Mouse (Mus musculus): ENCODE measurements around the gene Zbtb14. TPM values are rescaled to one million over a fixed set of nuclear protein-coding genes. Genes with fewer than 3 reads are reported as not detected.

Gene Zbtb14
- polyA plus RNA-seq, 1 experiment from 2014 or later, result 19.5 TPM

DNA sequence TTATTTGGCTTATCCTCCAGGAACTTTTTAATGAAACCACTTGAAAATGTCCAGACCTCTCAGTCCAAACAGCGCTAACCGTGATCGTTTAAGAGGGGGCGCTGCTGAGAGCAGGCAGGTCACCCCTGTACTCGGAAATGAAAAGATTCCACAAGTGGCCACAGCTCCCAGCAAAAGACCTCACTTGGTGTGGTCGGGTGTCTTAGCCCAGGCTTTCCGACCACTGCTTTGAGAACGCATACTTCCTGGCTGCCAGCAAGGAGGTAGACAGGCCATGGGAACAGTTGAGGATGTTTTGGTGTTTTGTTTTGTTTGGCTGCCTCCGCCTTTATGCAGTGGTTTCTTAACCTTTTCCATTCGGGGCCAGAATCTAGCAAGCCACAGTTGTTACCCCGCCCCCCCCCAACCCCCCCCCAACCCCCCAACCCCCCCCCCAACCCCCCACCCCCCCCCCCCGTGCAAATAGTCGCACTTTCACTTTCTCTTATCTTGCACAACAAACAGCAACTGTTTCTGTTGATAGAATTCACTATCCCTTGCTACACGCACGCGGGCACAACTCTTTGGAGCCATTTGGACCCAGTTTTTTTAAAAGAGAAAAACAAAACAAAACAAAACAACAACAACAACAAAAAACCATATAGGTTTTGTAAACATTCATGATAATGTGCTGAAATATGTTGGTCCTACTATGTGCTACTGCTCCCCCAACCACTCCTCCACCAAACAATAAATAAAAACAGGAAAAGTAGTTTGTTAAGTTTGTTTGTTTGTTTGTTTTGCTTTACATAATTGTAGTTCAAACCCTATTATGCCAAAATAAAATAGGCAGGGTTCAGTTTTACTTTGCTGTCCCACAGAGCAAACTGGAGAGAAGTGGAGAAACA, 13.5 kb downstream of the Zbtb14 start:
- no peaks in the 10 kb centered on the region for H3K36me3 ChIP-seq (ENCODE audit: control insufficient read depth, insufficient read depth, low read length)
- no peaks in the 10 kb centered on the region for H3K9me3 ChIP-seq (ENCODE audit: control insufficient read depth, low read length)
- peak overlapping the region; percentile 32; the same call in 1 of the 2 replicates for H3K4me3 ChIP-seq (ENCODE audit: low read depth, low read length)
- ATAC-seq (replicated peaks; ENCODE audit: low FRiP score) (peak; percentile 72), DNase-seq (ENCODE audit: low spot score) (no peak)
- 20% methylated on average over 15 of the region's 16 CpGs for WGBS
- peak overlapping the region; percentile 67 for H3K4me2 ChIP-seq
- H3K9ac ChIP-seq (ENCODE audit: low read depth, low read length), result peak overlapping the region; percentile 57
- H3K4me1 ChIP-seq (replicated peaks; ENCODE audit: control insufficient read depth, insufficient read depth, low read length), result peaks cover 9% of the 10 kb centered on the region
- H3K27ac ChIP-seq (ENCODE audit: low read depth, low read length), result peak overlapping the region; percentile 77
- no peaks in the 10 kb centered on the region for H3K27me3 ChIP-seq (replicated peaks; ENCODE audit: control insufficient read depth, insufficient read depth, low read length)

DNA sequence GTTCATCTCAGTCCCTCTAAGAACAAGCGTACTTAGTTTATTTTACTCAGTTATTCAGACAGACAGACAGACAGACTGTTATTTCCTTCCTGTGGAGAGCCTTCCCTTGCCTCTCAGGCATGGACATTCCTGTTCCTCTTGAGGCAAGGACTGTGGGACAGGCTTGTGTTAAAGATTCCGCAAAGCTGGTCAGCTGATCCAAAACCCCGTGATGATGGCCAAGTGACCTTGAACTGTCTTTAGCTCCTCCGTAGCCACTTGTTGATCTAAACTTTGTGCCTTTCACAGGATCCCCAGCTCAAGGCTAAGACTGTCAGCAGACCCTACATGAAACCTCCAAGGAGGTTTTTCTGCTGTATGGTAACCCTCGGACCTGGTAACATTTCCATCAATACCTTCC, 14.3 kb downstream of the Zbtb14 start:
- 52% methylated on average over 5 of the region's 5 CpGs for WGBS
- no peak overlapping the region for H3K4me3 ChIP-seq (ENCODE audit: low read depth, low read length)
- peak overlapping the region; percentile 46 for H3K4me2 ChIP-seq
- H3K9me3 ChIP-seq (ENCODE audit: control insufficient read depth, low read length), result no peaks in the 10 kb centered on the region
- H3K36me3 ChIP-seq (ENCODE audit: control insufficient read depth, insufficient read depth, low read length), result no peaks in the 10 kb centered on the region
- H3K27ac ChIP-seq (ENCODE audit: low read depth, low read length), result no peak overlapping the region
- H3K27me3 ChIP-seq (replicated peaks; ENCODE audit: control insufficient read depth, insufficient read depth, low read length), result no peaks in the 10 kb centered on the region
- H3K9ac ChIP-seq (ENCODE audit: low read depth, low read length), result peak overlapping the region; percentile 31; the same call in 1 of the 2 replicates
- peaks cover 9% of the 10 kb centered on the region for H3K4me1 ChIP-seq (replicated peaks; ENCODE audit: control insufficient read depth, insufficient read depth, low read length)
- no peak for ATAC-seq (replicated peaks; ENCODE audit: low FRiP score)
- no peak for DNase-seq (ENCODE audit: low spot score)

DNA sequence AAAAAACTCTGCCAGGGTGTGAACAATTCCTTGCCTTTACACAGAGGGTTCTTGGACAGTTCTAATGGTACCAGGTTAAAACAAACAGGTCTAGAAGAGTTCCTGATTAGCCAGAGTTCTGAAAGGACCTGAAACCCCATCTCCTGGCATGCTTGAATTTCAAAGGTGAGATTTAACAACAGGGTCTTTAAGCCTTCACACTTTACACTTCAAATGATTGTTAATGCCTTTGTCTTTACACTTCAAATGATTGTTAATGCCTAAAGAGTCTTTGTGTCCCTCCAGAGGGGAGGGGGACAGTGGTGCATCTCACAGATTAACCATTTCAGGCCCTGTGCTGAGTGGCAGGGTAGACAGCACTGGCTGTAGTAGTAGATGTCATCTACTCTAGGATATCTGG, 15.2 kb downstream of the Zbtb14 start:
- Histone ChIP-seq H3K9ac (ENCODE audit: low read depth, low read length) (no peak overlapping the region), H3K27me3 (replicated peaks; ENCODE audit: control insufficient read depth, insufficient read depth, low read length) (no peaks in the 10 kb centered on the region), H3K4me1 (replicated peaks; ENCODE audit: control insufficient read depth, insufficient read depth, low read length) (peaks cover 9% of the 10 kb centered on the region), H3K36me3 (ENCODE audit: control insufficient read depth, insufficient read depth, low read length) (no peaks in the 10 kb centered on the region), H3K4me2 (no peak overlapping the region), H3K9me3 (ENCODE audit: control insufficient read depth, low read length) (no peaks in the 10 kb centered on the region), H3K4me3 (ENCODE audit: low read depth, low read length) (no peak overlapping the region), H3K27ac (ENCODE audit: low read depth, low read length) (no peak overlapping the region)
- no peak for DNase-seq (ENCODE audit: low spot score)
- no peak for ATAC-seq (replicated peaks; ENCODE audit: low FRiP score)

DNA sequence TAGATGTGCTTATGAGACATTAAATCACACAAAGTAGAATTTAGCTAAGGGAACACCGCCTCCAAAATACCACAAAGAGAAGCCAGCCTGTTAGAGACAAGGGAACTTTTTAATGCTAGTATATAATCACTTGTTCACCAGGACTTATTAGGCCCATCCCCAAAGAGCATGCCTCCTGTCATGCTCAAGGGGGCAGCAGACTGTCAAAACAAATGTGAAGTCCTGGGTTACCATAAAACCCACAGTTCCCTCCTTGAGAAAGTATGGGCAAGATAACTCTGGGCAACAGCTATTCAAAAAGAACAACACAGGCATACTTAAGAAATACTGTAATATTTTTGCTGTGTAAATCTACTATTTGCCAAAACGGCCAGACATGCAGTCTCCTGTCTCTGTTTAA, 18.3 kb downstream of the Zbtb14 start:
- DNase-seq (ENCODE audit: low spot score) (no peak), ATAC-seq (replicated peaks; ENCODE audit: low FRiP score) (peak; percentile 67)
- H3K27ac ChIP-seq (ENCODE audit: low read depth, low read length), result no peak overlapping the region
- H3K4me2 ChIP-seq, result no peak overlapping the region
- no peaks in the 10 kb centered on the region for H3K27me3 ChIP-seq (replicated peaks; ENCODE audit: control insufficient read depth, insufficient read depth, low read length)
- no peaks in the 10 kb centered on the region for H3K36me3 ChIP-seq (ENCODE audit: control insufficient read depth, insufficient read depth, low read length)
- WGBS, result 65% methylated on average over 2 of the region's 2 CpGs
- peaks cover 6% of the 10 kb centered on the region for H3K4me1 ChIP-seq (replicated peaks; ENCODE audit: control insufficient read depth, insufficient read depth, low read length)
- H3K4me3 ChIP-seq (ENCODE audit: low read depth, low read length), result no peak overlapping the region
- no peak overlapping the region for H3K9ac ChIP-seq (ENCODE audit: low read depth, low read length)
- H3K9me3 ChIP-seq (ENCODE audit: control insufficient read depth, low read length), result no peaks in the 10 kb centered on the region

DNA sequence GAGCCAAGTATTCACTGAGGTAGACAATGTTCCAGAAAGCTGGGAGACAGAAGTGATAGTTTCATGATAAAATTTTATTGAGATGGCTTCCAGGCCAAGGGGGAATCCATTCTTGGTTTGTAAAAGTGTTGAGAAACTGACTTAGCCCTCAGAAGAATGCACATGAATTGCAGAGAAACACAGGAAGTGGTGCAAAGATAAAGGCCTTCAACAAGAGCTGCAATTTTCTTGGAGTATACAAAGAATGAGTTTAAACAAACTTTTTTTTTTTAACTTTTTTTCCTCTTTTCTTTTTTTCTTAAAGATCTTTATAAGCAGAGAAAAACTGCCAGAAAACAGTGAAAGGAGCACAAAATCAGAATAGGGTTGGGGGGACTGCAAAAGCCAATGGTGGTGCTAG, 33.3 kb downstream of the Zbtb14 start:
- Histone ChIP-seq H3K4me2 (peak overlapping the region; percentile 81), H3K27me3 (replicated peaks; ENCODE audit: control insufficient read depth, insufficient read depth, low read length) (no peaks in the 10 kb centered on the region), H3K4me1 (replicated peaks; ENCODE audit: control insufficient read depth, insufficient read depth, low read length) (no peaks in the 10 kb centered on the region; the same call in 1 of the 2 replicates), H3K4me3 (ENCODE audit: low read depth, low read length) (peak overlapping the region; percentile 79), H3K9ac (ENCODE audit: low read depth, low read length) (peak overlapping the region; percentile 93), H3K27ac (ENCODE audit: low read depth, low read length) (no peak overlapping the region), H3K36me3 (ENCODE audit: control insufficient read depth, insufficient read depth, low read length) (no peaks in the 10 kb centered on the region), H3K9me3 (ENCODE audit: control insufficient read depth, low read length) (no peaks in the 10 kb centered on the region)
- ATAC-seq (replicated peaks; ENCODE audit: low FRiP score), result no peak
- no peak for DNase-seq (ENCODE audit: low spot score)

DNA sequence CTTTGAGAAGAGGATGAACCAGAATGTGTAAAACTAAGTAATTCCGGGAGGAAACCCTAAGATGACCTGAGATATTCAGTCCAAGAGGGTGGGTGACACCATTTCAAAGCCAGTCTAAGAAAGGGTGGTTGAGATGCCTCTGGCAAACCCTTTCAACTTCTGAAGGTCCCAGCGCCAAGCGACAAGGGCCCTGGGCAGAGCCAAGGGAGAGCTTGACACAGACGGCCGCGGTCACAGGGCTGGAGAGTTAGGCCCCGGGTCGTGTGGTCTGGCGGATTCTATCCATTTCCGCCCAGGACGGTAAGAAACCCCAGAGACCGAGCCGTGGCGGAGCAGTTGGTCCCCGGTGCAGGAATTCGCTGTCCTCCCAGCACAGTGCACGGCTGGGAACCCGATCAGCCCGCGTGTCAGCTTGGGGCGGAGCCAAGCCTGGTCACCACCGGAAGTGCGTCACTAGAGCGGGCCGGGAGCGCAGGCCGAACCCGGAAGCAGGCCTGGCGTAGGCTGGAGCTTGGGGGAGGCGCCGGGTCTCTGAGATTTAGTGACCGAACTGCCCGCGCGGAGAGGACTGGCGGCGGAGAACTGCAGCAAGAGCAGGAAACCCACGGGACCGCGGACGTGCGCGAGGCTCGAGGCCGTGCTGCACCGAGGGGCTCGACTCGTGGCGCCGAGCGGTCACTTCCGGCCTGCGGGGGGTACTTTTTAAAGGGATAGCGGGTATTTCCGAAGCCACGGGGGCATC, 34.2 kb downstream of the Zbtb14 start:
- peak overlapping the region; percentile 93 for H3K9ac ChIP-seq (ENCODE audit: low read depth, low read length)
- WGBS, result under 1% methylated on average over 56 of the region's 56 CpGs
- no peaks in the 10 kb centered on the region for H3K9me3 ChIP-seq (ENCODE audit: control insufficient read depth, low read length)
- H3K27me3 ChIP-seq (replicated peaks; ENCODE audit: control insufficient read depth, insufficient read depth, low read length), result no peaks in the 10 kb centered on the region
- no peaks in the 10 kb centered on the region; the same call in 1 of the 2 replicates for H3K4me1 ChIP-seq (replicated peaks; ENCODE audit: control insufficient read depth, insufficient read depth, low read length)
- no peaks in the 10 kb centered on the region for H3K36me3 ChIP-seq (ENCODE audit: control insufficient read depth, insufficient read depth, low read length)
- ATAC-seq (replicated peaks; ENCODE audit: low FRiP score) (peak; percentile 98), DNase-seq (ENCODE audit: low spot score) (peak; percentile 95)
- H3K27ac ChIP-seq (ENCODE audit: low read depth, low read length), result peak overlapping the region; percentile 83
- peak overlapping the region; percentile 82 for H3K4me2 ChIP-seq
- peak overlapping the region; percentile 79 for H3K4me3 ChIP-seq (ENCODE audit: low read depth, low read length)

DNA sequence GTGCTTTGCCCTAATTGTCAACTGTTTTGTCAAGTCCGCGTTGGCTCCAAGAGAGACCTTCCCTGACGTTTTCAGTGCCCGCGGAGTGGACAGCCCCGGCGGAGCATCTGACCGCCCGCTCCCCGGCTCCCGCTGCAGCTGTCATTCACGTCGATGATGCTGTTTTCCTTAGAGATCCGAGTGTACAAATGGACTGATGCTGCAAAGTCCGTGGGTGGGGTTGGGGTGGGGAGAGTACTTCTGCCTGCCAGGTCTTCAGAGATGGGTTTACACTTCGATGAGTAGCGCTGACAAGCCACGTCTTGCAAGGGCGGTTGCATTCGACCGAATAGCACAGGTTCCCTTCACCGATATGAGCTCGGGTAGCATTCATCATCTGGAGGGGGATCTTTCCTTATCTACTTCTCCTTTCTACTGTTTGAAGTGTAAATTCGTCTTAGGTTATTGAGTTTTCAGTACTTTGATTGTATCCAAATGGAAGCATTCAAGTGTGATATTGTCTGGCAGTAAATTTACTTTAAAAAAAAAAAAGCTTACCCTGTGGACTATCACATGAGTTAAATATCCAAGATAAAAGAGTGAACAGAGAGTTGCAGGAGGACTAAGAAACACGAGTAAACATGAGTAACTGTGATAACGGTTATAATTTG, 35.0 kb downstream of the Zbtb14 start:
- Histone ChIP-seq H3K4me3 (ENCODE audit: low read depth, low read length) (peak overlapping the region; percentile 79), H3K4me1 (replicated peaks; ENCODE audit: control insufficient read depth, insufficient read depth, low read length) (no peaks in the 10 kb centered on the region; the same call in 1 of the 2 replicates), H3K36me3 (ENCODE audit: control insufficient read depth, insufficient read depth, low read length) (no peaks in the 10 kb centered on the region), H3K9ac (ENCODE audit: low read depth, low read length) (peak overlapping the region; percentile 93), H3K27me3 (replicated peaks; ENCODE audit: control insufficient read depth, insufficient read depth, low read length) (no peaks in the 10 kb centered on the region), H3K9me3 (ENCODE audit: control insufficient read depth, low read length) (no peaks in the 10 kb centered on the region), H3K4me2 (peak overlapping the region; percentile 82), H3K27ac (ENCODE audit: low read depth, low read length) (peak overlapping the region; percentile 83; the same call in 1 of the 2 replicates)
- no peak for DNase-seq (ENCODE audit: low spot score)
- peak; percentile 45 for ATAC-seq (replicated peaks; ENCODE audit: low FRiP score)
- 2% methylated on average over 26 of the region's 26 CpGs for WGBS

DNA sequence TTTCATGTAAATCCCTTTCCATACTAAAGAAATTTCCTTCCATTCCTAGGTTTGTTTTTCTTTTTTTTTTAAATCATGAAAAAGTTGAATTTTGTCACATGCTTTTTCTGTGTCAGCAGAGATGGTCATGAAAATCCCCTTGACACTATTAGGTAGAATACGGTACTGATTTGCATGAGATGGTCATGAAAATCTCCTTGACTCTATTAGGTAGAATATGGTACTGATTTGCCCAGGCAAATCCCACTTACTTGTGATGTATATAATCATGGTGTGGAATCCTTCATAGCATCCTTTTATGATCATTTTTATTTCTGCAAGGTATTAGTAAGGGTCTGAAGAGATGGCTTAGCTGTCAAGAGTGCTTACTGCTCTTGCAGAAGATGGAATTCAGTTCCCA, 38.7 kb downstream of the Zbtb14 start:
- ATAC-seq (replicated peaks; ENCODE audit: low FRiP score) (no peak), DNase-seq (ENCODE audit: low spot score) (no peak)
- H3K9ac ChIP-seq (ENCODE audit: low read depth, low read length), result no peak overlapping the region
- no peaks in the 10 kb centered on the region for H3K4me1 ChIP-seq (replicated peaks; ENCODE audit: control insufficient read depth, insufficient read depth, low read length)
- H3K9me3 ChIP-seq (ENCODE audit: control insufficient read depth, low read length), result no peaks in the 10 kb centered on the region
- WGBS, result 10% methylated on average over 1 of the region's 1 CpGs
- no peaks in the 10 kb centered on the region for H3K27me3 ChIP-seq (replicated peaks; ENCODE audit: control insufficient read depth, insufficient read depth, low read length)
- H3K36me3 ChIP-seq (ENCODE audit: control insufficient read depth, insufficient read depth, low read length), result no peaks in the 10 kb centered on the region
- H3K27ac ChIP-seq (ENCODE audit: low read depth, low read length), result no peak overlapping the region
- no peak overlapping the region for H3K4me3 ChIP-seq (ENCODE audit: low read depth, low read length)
- no peak overlapping the region for H3K4me2 ChIP-seq
